Mouse (Mus musculus): ENCODE measurements around the gene Phtf2. TPM values are rescaled to one million over a fixed set of nuclear protein-coding genes. Genes with fewer than 3 reads are reported as not detected.
"Not testable (repeated sequence)": the region's sequence is repeated elsewhere in the genome, so short reads cannot be mapped to it uniquely, and the experiment has no call there.

Phtf2 gene
- polyA plus RNA-seq, 1 experiment from 2014 or later, result 23.8 TPM

- Histone ChIP-seq H3K36me3 (replicated peaks) (no peaks in the 10 kb centered on the region; the same call in 1 of the 2 replicates), H3K4me3 (replicated peaks) (no peak overlapping the region), H3K9me3 (no peaks in the 10 kb centered on the region), H3K4me2 (no peak overlapping the region), H3K27ac (no peak overlapping the region), H3K4me1 (peaks cover 34% of the 10 kb centered on the region), H3K9ac (no peak overlapping the region), H3K27me3 (no peaks in the 10 kb centered on the region)
- no peak for ATAC-seq (ENCODE audit: low FRiP score)
- WGBS, result 24% methylated on average over 2 of the region's 2 CpGs
Observed at GRCm38 (mm10) chr5:20753096-20753495, 128.8 kb downstream of the Phtf2 start.

- no peak overlapping the region for H3K4me2 ChIP-seq
- H3K9me3 ChIP-seq, result no peaks in the 10 kb centered on the region
- no peaks in the 10 kb centered on the region for H3K36me3 ChIP-seq (replicated peaks)
- H3K4me3 ChIP-seq (replicated peaks), result no peak overlapping the region
- peak overlapping the region; percentile 47; the same call in 1 of the 2 replicates for H3K27ac ChIP-seq
- no peak overlapping the region for H3K9ac ChIP-seq
- H3K27me3 ChIP-seq, result no peaks in the 10 kb centered on the region
- peak; percentile 66; the same call in 1 of the 2 replicates for ATAC-seq (ENCODE audit: low FRiP score)
- H3K4me1 ChIP-seq, result peaks cover 43% of the 10 kb centered on the region
- WGBS, result 20% methylated on average over 7 of the region's 7 CpGs
Observed at GRCm38 (mm10) chr5:20751696-20752095, 130.2 kb downstream of the Phtf2 start.

GRCm38 (mm10) chr5:20751000-20751399 is 130.9 kb downstream of the Phtf2 start:
- H3K4me3 ChIP-seq (replicated peaks), result no peak overlapping the region
- H3K4me2 ChIP-seq, result no peak overlapping the region
- H3K9ac ChIP-seq, result no peak overlapping the region
- 17% methylated on average over 7 of the region's 7 CpGs for WGBS
- H3K9me3 ChIP-seq, result no peaks in the 10 kb centered on the region
- peaks cover 43% of the 10 kb centered on the region for H3K4me1 ChIP-seq
- H3K36me3 ChIP-seq (replicated peaks), result no peaks in the 10 kb centered on the region
- no peak overlapping the region for H3K27ac ChIP-seq
- ATAC-seq (ENCODE audit: low FRiP score), result no peak
- no peaks in the 10 kb centered on the region for H3K27me3 ChIP-seq

- ATAC-seq (ENCODE audit: low FRiP score), result no peak
- no peak overlapping the region for H3K27ac ChIP-seq
- peaks cover 43% of the 10 kb centered on the region for H3K4me1 ChIP-seq
- no peaks in the 10 kb centered on the region for H3K9me3 ChIP-seq
- no peak overlapping the region for H3K4me3 ChIP-seq (replicated peaks)
- 90% methylated on average over 3 of the region's 3 CpGs for WGBS
- H3K4me2 ChIP-seq, result no peak overlapping the region
- no peaks in the 10 kb centered on the region for H3K27me3 ChIP-seq
- H3K36me3 ChIP-seq (replicated peaks), result no peaks in the 10 kb centered on the region
- no peak overlapping the region for H3K9ac ChIP-seq
Observed at GRCm38 (mm10) chr5:20749535-20749934, 132.4 kb downstream of the Phtf2 start.

- 0 out of 2 replicates have a peak, but pooled peaks have one; percentile 12 for ATAC-seq (ENCODE audit: low FRiP score)
- WGBS, result 86% methylated on average over 8 of the region's 8 CpGs
- H3K36me3 ChIP-seq (replicated peaks), result no peaks in the 10 kb centered on the region
Observed at GRCm38 (mm10) chr5:20748856-20749255, 133.1 kb downstream of the Phtf2 start.

GRCm38 (mm10) chr5:20748142-20748541 is 133.8 kb downstream of the Phtf2 start:
- H3K27me3 ChIP-seq, result no peaks in the 10 kb centered on the region
- 32% methylated on average over 4 of the region's 4 CpGs for WGBS
- no peak overlapping the region for H3K9ac ChIP-seq

More at GRCm38 (mm10) chr5:20748856-20749255, 133.1 kb downstream of the Phtf2 start:
- Histone ChIP-seq H3K4me1 (peaks cover 43% of the 10 kb centered on the region), H3K27me3 (no peaks in the 10 kb centered on the region), H3K9me3 (no peaks in the 10 kb centered on the region), H3K27ac (no peak overlapping the region), H3K4me3 (replicated peaks) (no peak overlapping the region), H3K4me2 (no peak overlapping the region), H3K9ac (no peak overlapping the region)

GRCm38 (mm10) chr5:20741936-20742335 is 140.0 kb downstream of the Phtf2 start:
- Histone ChIP-seq H3K4me3 (replicated peaks) (no peak overlapping the region), H3K9me3 (no peaks in the 10 kb centered on the region), H3K27me3 (no peaks in the 10 kb centered on the region), H3K36me3 (replicated peaks) (no peaks in the 10 kb centered on the region), H3K27ac (no peak overlapping the region), H3K4me2 (no peak overlapping the region), H3K4me1 (no peaks in the 10 kb centered on the region), H3K9ac (no peak overlapping the region)
- ATAC-seq (ENCODE audit: low FRiP score), result no peak
- WGBS, result 91% methylated on average over 8 of the region's 8 CpGs

More at GRCm38 (mm10) chr5:20748142-20748541, 133.8 kb downstream of the Phtf2 start:
- no peak overlapping the region for H3K4me2 ChIP-seq
- H3K27ac ChIP-seq, result no peak overlapping the region
- no peak overlapping the region for H3K4me3 ChIP-seq (replicated peaks)
- H3K36me3 ChIP-seq (replicated peaks), result no peaks in the 10 kb centered on the region
- H3K4me1 ChIP-seq, result peaks cover 38% of the 10 kb centered on the region
- no peaks in the 10 kb centered on the region for H3K9me3 ChIP-seq
- ATAC-seq (ENCODE audit: low FRiP score), result peak; percentile 44; the same call in 1 of the 2 replicates

- no peak overlapping the region for H3K27ac ChIP-seq
- H3K4me3 ChIP-seq (replicated peaks), result no peak overlapping the region
- H3K4me1 ChIP-seq, result no peaks in the 10 kb centered on the region
- no peak overlapping the region for H3K4me2 ChIP-seq
- H3K9me3 ChIP-seq, result no peaks in the 10 kb centered on the region
- H3K36me3 ChIP-seq (replicated peaks), result no peaks in the 10 kb centered on the region
- H3K27me3 ChIP-seq, result no peaks in the 10 kb centered on the region
- 87% methylated on average over 6 of the region's 6 CpGs for WGBS
- H3K9ac ChIP-seq, result no peak overlapping the region
- ATAC-seq (ENCODE audit: low FRiP score), result 0 out of 2 replicates have a peak, but pooled peaks have one; percentile 27
Observed at GRCm38 (mm10) chr5:20741193-20741592, 140.7 kb downstream of the Phtf2 start.

- Histone ChIP-seq H3K36me3 (replicated peaks) (no peaks in the 10 kb centered on the region), H3K27me3 (no peaks in the 10 kb centered on the region), H3K27ac (no peak overlapping the region), H3K9ac (no peak overlapping the region), H3K4me2 (no peak overlapping the region), H3K9me3 (no peaks in the 10 kb centered on the region), H3K4me1 (no peaks in the 10 kb centered on the region), H3K4me3 (replicated peaks) (no peak overlapping the region)
- ATAC-seq (ENCODE audit: low FRiP score), result no peak
- WGBS, result 61% methylated on average over 2 of the region's 2 CpGs
Observed at GRCm38 (mm10) chr5:20738795-20739194, 143.1 kb downstream of the Phtf2 start.

GRCm38 (mm10) chr5:20723226-20723625 is 158.7 kb downstream of the Phtf2 start:
- H3K9me3 ChIP-seq; ATAC-seq (ENCODE audit: low FRiP score); H3K36me3 ChIP-seq (replicated peaks); H3K4me1 ChIP-seq; H3K27me3 ChIP-seq; H3K9ac ChIP-seq; H3K4me3 ChIP-seq (replicated peaks); H3K27ac ChIP-seq; H3K4me2 ChIP-seq: not testable (repeated sequence)
- WGBS, result 89% methylated on average over 4 of the region's 4 CpGs

- WGBS, result 84% methylated on average over 4 of the region's 4 CpGs
Observed at GRCm38 (mm10) chr5:20720201-20720900, 161.6 kb downstream of the Phtf2 start.

GRCm38 (mm10) chr5:20715980-20716379 is 165.9 kb downstream of the Phtf2 start:
- 92% methylated on average over 6 of the region's 6 CpGs for WGBS
- not testable (repeated sequence) for H3K4me2 ChIP-seq; ATAC-seq (ENCODE audit: low FRiP score); H3K9ac ChIP-seq; H3K9me3 ChIP-seq; H3K27me3 ChIP-seq; H3K4me3 ChIP-seq (replicated peaks); H3K36me3 ChIP-seq (replicated peaks); H3K4me1 ChIP-seq; H3K27ac ChIP-seq

More at GRCm38 (mm10) chr5:20720201-20720900, 161.6 kb downstream of the Phtf2 start:
- Histone ChIP-seq H3K4me2 (no peak overlapping the region), H3K27ac (no peak overlapping the region), H3K4me1 (no peaks in the 10 kb centered on the region), H3K9me3 (no peaks in the 10 kb centered on the region), H3K36me3 (replicated peaks) (no peaks in the 10 kb centered on the region), H3K9ac (no peak overlapping the region), H3K27me3 (no peaks in the 10 kb centered on the region), H3K4me3 (replicated peaks) (no peak overlapping the region)
- no peak for ATAC-seq (ENCODE audit: low FRiP score)

GRCm38 (mm10) chr5:20714619-20715018 is 167.3 kb downstream of the Phtf2 start:
- H3K36me3 ChIP-seq (replicated peaks); H3K27ac ChIP-seq; ATAC-seq (ENCODE audit: low FRiP score); H3K27me3 ChIP-seq; H3K4me2 ChIP-seq; H3K9ac ChIP-seq; H3K4me1 ChIP-seq; H3K4me3 ChIP-seq (replicated peaks); H3K9me3 ChIP-seq: not testable (repeated sequence)
- 91% methylated on average over 1 of the region's 1 CpGs for WGBS
